Mouse (Mus musculus) lung, adult 2 months (tissue): Measurements from ENCODE around the gene Wbp1l. TPM values are rescaled to one million over a fixed set of nuclear protein-coding genes. Genes with fewer than 3 reads are reported as not detected.
A peak's percentile ranks its signal among the peaks of the same experiment; 100 is the strongest.

Experiments
- DNase-seq: peaks from one replicate; pipeline ENCODE4 v3.0.0; 2022
- H3K4me1 ChIP-seq: fragments of 200-500 bp; 2 replicates; pipeline ENCODE4 v1.6.1; 2011; ENCODE audit warnings: low read length; ENCODE audit not compliant: control insufficient read depth, insufficient read depth
- H3K4me3 ChIP-seq: fragments of 200-500 bp; replicated peaks from 2 replicates; pipeline ENCODE3; 2011; ENCODE audit warnings: low read depth, mild to moderate bottlenecking, control low read depth, low read length; ENCODE audit errors: extremely low read depth
- CTCF ChIP-seq: fragments of 200-500 bp; IDR thresholded peaks from 2 replicates; pipeline ENCODE4 v1.5.1; 2011; ENCODE audit warnings: mild to moderate bottlenecking, low read length, control low read depth; ENCODE audit not compliant: insufficient read depth
- POLR2A ChIP-seq: fragments of 200-500 bp; IDR thresholded peaks from 2 replicates; pipeline ENCODE4 v1.6.1; 2011; ENCODE audit warnings: low read depth, mild to moderate bottlenecking, control low read depth, low read length, borderline replicate concordance; ENCODE audit errors: extremely low read depth
- WGBS: fragments of 180-500 bp; shearing (Covaris S2); methylation state at CpG from one replicate; pipeline ENCODE4 v1.1.7; 2018; 5-methylcytosine and 5-hydroxymethylcytosine counted together
- polyA plus RNA-seq: library from polyadenylated mRNA; depleted of rRNA; stranded (reverse); fragments of >200 nt; gene quantifications from 2 replicates; pipeline ENCODE4 v1.2.3, GENCODE M21; 2012

Gene Wbp1l
- polyA plus RNA-seq, 1 experiment, result 54.3 TPM

GRCm38 (mm10) chr19:46640780-46641179 is 41.9 kb downstream of the Wbp1l start:
- no peak overlapping the region for H3K4me3 ChIP-seq
- H3K4me1 ChIP-seq, result peaks cover 56% of the 10 kb centered on the region
- no peak for DNase-seq
- no peak for TF ChIP-seq CTCF
- 77% methylated on average over 8 of the region's 8 CpGs for WGBS

GRCm38 (mm10) chr19:46641420-46642085 is 42.7 kb downstream of the Wbp1l start:
- Histone ChIP-seq H3K4me3 (no peak overlapping the region), H3K4me1 (peaks cover 56% of the 10 kb centered on the region)
- WGBS, result 22% methylated on average over 19 of the region's 19 CpGs
- peak; percentile 70 for DNase-seq
- TF ChIP-seq CTCF (no peak), POLR2A (no peak)

- H3K4me1 ChIP-seq, result peaks cover 58% of the 10 kb centered on the region
- H3K4me3 ChIP-seq, result no peak overlapping the region
- WGBS, result 50% methylated on average over 22 of the region's 22 CpGs
- DNase-seq, result no peak
- TF ChIP-seq CTCF, result no peak
- TF ChIP-seq POLR2A, result no peak
Measured at GRCm38 (mm10) chr19:46642136-46642753, 43.4 kb downstream of the Wbp1l start.

GRCm38 (mm10) chr19:46643236-46643635 is 44.4 kb downstream of the Wbp1l start:
- Histone ChIP-seq H3K4me3 (no peak overlapping the region), H3K4me1 (peaks cover 59% of the 10 kb centered on the region)
- WGBS, result 62% methylated on average over 5 of the region's 5 CpGs
- DNase-seq, result no peak
- TF ChIP-seq CTCF, result no peak
- no peak for TF ChIP-seq POLR2A

- no peak for DNase-seq
- TF ChIP-seq CTCF (no peak), POLR2A (no peak)
- 65% methylated on average over 10 of the region's 10 CpGs for WGBS
- Histone ChIP-seq H3K4me3 (no peak overlapping the region), H3K4me1 (peaks cover 55% of the 10 kb centered on the region)
Measured at GRCm38 (mm10) chr19:46644343-46644792, 45.5 kb downstream of the Wbp1l start.

- no peak overlapping the region for H3K4me3 ChIP-seq
- DNase-seq, result no peak
- peaks cover 53% of the 10 kb centered on the region for H3K4me1 ChIP-seq
- TF ChIP-seq CTCF, result no peak
- 27% methylated on average over 12 of the region's 12 CpGs for WGBS
Measured at GRCm38 (mm10) chr19:46644793-46645602, 46.1 kb downstream of the Wbp1l start.

- WGBS, result 67% methylated on average over 12 of the region's 12 CpGs
- Histone ChIP-seq H3K4me1 (peaks cover 48% of the 10 kb centered on the region), H3K4me3 (no peak overlapping the region)
- TF ChIP-seq CTCF (no peak), POLR2A (no peak)
- DNase-seq, result no peak
Measured at GRCm38 (mm10) chr19:46646041-46646481, 47.2 kb downstream of the Wbp1l start.

- TF ChIP-seq POLR2A (no peak), CTCF (no peak)
- Histone ChIP-seq H3K4me3 (no peak overlapping the region), H3K4me1 (peaks cover 37% of the 10 kb centered on the region)
- DNase-seq, result no peak
- 58% methylated on average over 3 of the region's 3 CpGs for WGBS
Measured at GRCm38 (mm10) chr19:46647254-46647653, 48.4 kb downstream of the Wbp1l start.

- no peak for TF ChIP-seq POLR2A
- TF ChIP-seq CTCF, result peak; percentile 31; the same call in 1 of the 2 replicates
- peaks cover 32% of the 10 kb centered on the region for H3K4me1 ChIP-seq
- H3K4me3 ChIP-seq, result no peak overlapping the region
- DNase-seq, result no peak
- WGBS, result 63% methylated on average over 8 of the region's 8 CpGs
Measured at GRCm38 (mm10) chr19:46647850-46648249, 49.0 kb downstream of the Wbp1l start.
